Mouse (Mus musculus) E14TG2a.4 (cell line): ENCODE data around the gene Icmt.

Experiments
- H3K27me3 ChIP-seq: 2 replicates; pipeline ENCODE4 v1.6.1; 2014; ENCODE audit warnings: low read length, control low read depth; ENCODE audit not compliant: insufficient read depth
- H3K36me3 ChIP-seq: 2 replicates; pipeline ENCODE4 v1.6.1; 2014; ENCODE audit warnings: low read length, control low read depth; ENCODE audit not compliant: insufficient read depth
- H3K4me1 ChIP-seq: replicated peaks from 2 replicates; pipeline ENCODE4 v1.6.1; 2014; ENCODE audit warnings: low read depth, low read length, control low read depth
- H3K4me3 ChIP-seq: replicated peaks from 2 replicates; pipeline ENCODE4 v1.5.1; 2014; ENCODE audit warnings: mild to moderate bottlenecking, low read length
- H3K9me3 ChIP-seq: 2 replicates; pipeline ENCODE4 v1.6.1; 2014; ENCODE audit warnings: low read length, control low read depth
- CTCF ChIP-seq: conservative IDR thresholded peaks from 2 replicates; pipeline ENCODE4 v1.5.1; 2014; ENCODE audit warnings: low read length
- NANOG ChIP-seq: IDR thresholded peaks from 2 replicates; pipeline ENCODE4 v1.6.1; 2014; ENCODE audit warnings: borderline replicate concordance, low read length, mixed read lengths
- POU5F1 ChIP-seq: IDR thresholded peaks from 2 replicates; pipeline ENCODE4 v1.6.1; 2014; ENCODE audit warnings: low read length, borderline replicate concordance

Gene Icmt

GRCm38 (mm10) chr4:152333587-152333986 is 36.6 kb downstream of the Icmt start:
- Histone ChIP-seq H3K36me3 (peaks cover 77% of the 10 kb centered on the region), H3K9me3 (no peaks in the 10 kb centered on the region), H3K4me1 (peaks cover 75% of the 10 kb centered on the region), H3K27me3 (peaks cover 17% of the 10 kb centered on the region), H3K4me3 (peak overlapping the region; percentile 60)
- TF ChIP-seq CTCF (no peak), POU5F1 (no peak), NANOG (no peak)

- peaks cover 63% of the 10 kb centered on the region for H3K4me1 ChIP-seq
- H3K4me3 ChIP-seq = no peak overlapping the region
- H3K36me3 ChIP-seq = peaks cover 35% of the 10 kb centered on the region
- H3K27me3 ChIP-seq = peaks cover 31% of the 10 kb centered on the region
- TF ChIP-seq POU5F1 (no peak), CTCF (no peak), NANOG (no peak)
- no peaks in the 10 kb centered on the region for H3K9me3 ChIP-seq
Observed at GRCm38 (mm10) chr4:152337772-152338171, 40.7 kb downstream of the Icmt start.

- H3K4me1 ChIP-seq = peaks cover 64% of the 10 kb centered on the region
- H3K27me3 ChIP-seq = peaks cover 31% of the 10 kb centered on the region
Observed at GRCm38 (mm10) chr4:152338419-152339292, 41.6 kb downstream of the Icmt start, which contains the start of gene Chd5. Chd5 (plus strand) TSS chr4:152338651.

GRCm38 (mm10) chr4:152339293-152339790 is 42.3 kb downstream of the Icmt start:
- no peak for TF ChIP-seq POU5F1
- TF ChIP-seq CTCF = no peak
- peaks cover 64% of the 10 kb centered on the region for H3K4me1 ChIP-seq
- H3K9me3 ChIP-seq = no peaks in the 10 kb centered on the region
- peaks cover 19% of the 10 kb centered on the region for H3K36me3 ChIP-seq
- peak overlapping the region; percentile 81 for H3K4me3 ChIP-seq
- peaks cover 31% of the 10 kb centered on the region for H3K27me3 ChIP-seq

More at GRCm38 (mm10) chr4:152338419-152339292, 41.6 kb downstream of the Icmt start, which contains the start of gene Chd5:
- Histone ChIP-seq H3K9me3 (no peaks in the 10 kb centered on the region), H3K4me3 (peak within 1 kb of the TSS; percentile 81), H3K36me3 (peaks cover 26% of the 10 kb centered on the region)
- no peak for TF ChIP-seq POU5F1
- TF ChIP-seq NANOG = no peak
- TF ChIP-seq CTCF = no peak

GRCm38 (mm10) chr4:152340584-152341284 is 43.7 kb downstream of the Icmt start:
- H3K4me1 ChIP-seq = peaks cover 67% of the 10 kb centered on the region
- TF ChIP-seq CTCF (no peak), NANOG (no peak), POU5F1 (no peak)
- H3K9me3 ChIP-seq = no peaks in the 10 kb centered on the region
- peaks cover 6% of the 10 kb centered on the region; the same call in 1 of the 2 replicates for H3K36me3 ChIP-seq
- H3K4me3 ChIP-seq = peak overlapping the region; percentile 81
- peaks cover 31% of the 10 kb centered on the region for H3K27me3 ChIP-seq

- Histone ChIP-seq H3K27me3 (peaks cover 18% of the 10 kb centered on the region), H3K4me1 (peaks cover 83% of the 10 kb centered on the region), H3K4me3 (no peak overlapping the region), H3K36me3 (no peaks in the 10 kb centered on the region), H3K9me3 (no peaks in the 10 kb centered on the region)
- TF ChIP-seq POU5F1 (no peak), NANOG (no peak), CTCF (peak; percentile 84)
Observed at GRCm38 (mm10) chr4:152343296-152343695, 46.3 kb downstream of the Icmt start.

GRCm38 (mm10) chr4:152344651-152345050 is 47.6 kb downstream of the Icmt start:
- TF ChIP-seq POU5F1 = no peak
- TF ChIP-seq NANOG = no peak
- TF ChIP-seq CTCF = no peak
- no peaks in the 10 kb centered on the region for H3K36me3 ChIP-seq
- H3K27me3 ChIP-seq = peaks cover 16% of the 10 kb centered on the region
- H3K9me3 ChIP-seq = no peaks in the 10 kb centered on the region
- H3K4me1 ChIP-seq = peaks cover 93% of the 10 kb centered on the region
- H3K4me3 ChIP-seq = peak overlapping the region; percentile 35
